Mouse (Mus musculus): ENCODE results near the gene Phospho2.

DNA sequence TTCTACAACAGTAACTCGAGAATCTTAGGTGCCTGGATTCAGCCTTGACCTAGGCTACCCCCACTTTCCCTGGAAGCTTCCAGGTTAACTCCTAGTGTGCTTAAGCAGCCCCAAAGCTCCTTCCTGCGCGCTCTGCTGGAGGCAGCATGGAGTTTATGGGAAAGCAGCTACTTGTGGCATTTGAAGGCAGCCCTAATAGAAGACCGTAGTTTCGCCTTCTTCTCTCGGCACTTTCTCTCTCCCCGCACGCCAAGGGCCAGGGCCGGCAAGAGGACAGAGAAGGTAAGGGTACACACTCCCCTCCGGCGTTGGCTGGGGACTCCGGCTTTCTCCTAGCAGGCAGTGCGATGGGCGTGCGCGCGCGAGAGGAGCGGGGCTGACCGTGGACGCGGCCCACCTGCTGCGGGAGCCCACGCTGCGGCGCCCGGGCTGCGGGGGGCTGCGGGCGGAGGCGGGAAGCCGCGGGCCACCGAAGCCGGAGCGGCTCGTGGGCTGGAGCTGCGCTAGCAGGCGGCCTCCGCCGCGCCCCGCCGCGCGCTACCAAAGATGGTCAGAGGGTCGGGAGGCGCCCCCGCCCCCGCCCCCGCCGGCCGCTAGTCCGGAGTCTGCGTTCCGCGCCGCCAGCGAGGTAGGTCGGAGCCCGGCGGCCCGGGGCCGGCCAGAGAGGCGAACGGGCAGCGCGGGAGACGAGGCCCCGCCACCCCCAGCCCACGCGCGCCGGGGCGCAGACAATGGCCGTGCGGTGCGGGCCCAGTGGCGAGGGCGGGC, 33.1 kb downstream of the Phospho2 start:
- no peak for TF ChIP-seq POLR2A (IDR thresholded peaks at IDR 0.05; ENCODE audit: low read depth, low read length)
- TF ChIP-seq CTCF (conservative IDR thresholded peaks at IDR 0.05; ENCODE audit: insufficient read depth, insufficient read length, low read depth, low read length), result no peak

Data from kidney, adult 2 months (tissue).